Mouse (Mus musculus) ES-Bruce4 (cell line): ENCODE results near the gene Wdr63. TPM values are rescaled to one million over a fixed set of nuclear protein-coding genes. Genes with fewer than 3 reads are reported as not detected.

Source experiments
- H3K27ac ChIP-seq: 2 replicates; pipeline ENCODE4 v1.5.1; 2012; ENCODE audit warnings: low read length, inconsistent platforms; ENCODE audit not compliant: insufficient read depth
- H3K27me3 ChIP-seq: 2 replicates; pipeline ENCODE4 v1.6.1; 2012; ENCODE audit warnings: mild to moderate bottlenecking, low read length, inconsistent platforms; ENCODE audit not compliant: control insufficient read depth, poor library complexity, insufficient read depth, severe bottlenecking
- H3K36me3 ChIP-seq: 2 replicates; pipeline ENCODE4 v1.6.1; 2012; ENCODE audit warnings: inconsistent platforms, mild to moderate bottlenecking, low read length, moderate library complexity; ENCODE audit not compliant: control insufficient read depth, poor library complexity, insufficient read depth, severe bottlenecking
- H3K4me1 ChIP-seq: one replicate; pipeline ENCODE4 v1.8.1; 2011; ENCODE audit warnings: low read length; ENCODE audit not compliant: control insufficient read depth, insufficient read depth
- H3K4me3 ChIP-seq: 2 replicates; pipeline ENCODE4 v1.5.1; 2011; ENCODE audit warnings: low read depth, mild to moderate bottlenecking, low read length
- H3K9ac ChIP-seq: 2 replicates; pipeline ENCODE4 v1.6.1; 2012; ENCODE audit warnings: low read depth, mild to moderate bottlenecking, inconsistent platforms; ENCODE audit not compliant: poor library complexity, severe bottlenecking
- H3K9me3 ChIP-seq: replicated peaks from 2 replicates; pipeline ENCODE4 v1.6.1; 2012; ENCODE audit warnings: mild to moderate bottlenecking, low read length, inconsistent platforms; ENCODE audit not compliant: control insufficient read depth, poor library complexity, insufficient read depth, severe bottlenecking
- CTCF ChIP-seq: IDR thresholded peaks from one replicate; pipeline ENCODE4 v1.8.1; 2011; ENCODE audit warnings: low read depth, low read length
- EP300 ChIP-seq: IDR thresholded peaks from 2 replicates; pipeline ENCODE4 v1.6.1; 2011; ENCODE audit warnings: low read depth, low read length; ENCODE audit not compliant: insufficient read depth
- POLR2A ChIP-seq: IDR thresholded peaks from one replicate; pipeline ENCODE4 v1.8.1; 2011; ENCODE audit warnings: low read length; ENCODE audit not compliant: insufficient read depth
- polyA plus RNA-seq: library from polyadenylated mRNA; stranded (reverse); fragments of >200 nt; gene quantifications from 2 replicates; pipeline ENCODE4 v1.2.4, GENCODE M21; 2011; ENCODE audit warnings: low read depth; ENCODE audit not compliant: missing spikeins, insufficient read depth, insufficient read length

The Wdr63 gene
- polyA plus RNA-seq, 1 experiment, result not detected

DNA sequence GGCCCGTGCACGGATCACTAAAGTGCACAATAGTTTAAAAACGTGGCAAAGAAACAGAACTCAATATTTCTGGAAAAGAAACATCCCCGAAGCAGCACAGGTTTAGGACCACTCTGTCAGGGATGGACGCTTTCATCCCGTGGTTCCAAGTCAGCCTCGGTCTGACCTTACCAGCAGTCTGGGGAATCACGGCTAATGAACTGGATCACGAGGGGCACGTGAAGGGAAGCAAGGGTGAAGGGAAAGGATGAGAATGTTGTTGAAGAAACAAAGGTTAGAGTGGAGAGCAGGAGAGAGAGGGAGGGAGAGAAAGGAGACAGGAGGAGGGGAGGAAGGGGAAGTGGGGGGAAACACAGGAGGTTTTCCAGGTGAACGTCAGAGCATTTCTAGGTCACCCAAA lies 61.9 kb downstream of the Wdr63 start:
- Histone ChIP-seq H3K27me3 (no peaks in the 10 kb centered on the region), H3K9me3 (no peaks in the 10 kb centered on the region), H3K4me1 (no peaks in the 10 kb centered on the region), H3K9ac (no peak overlapping the region), H3K27ac (no peak overlapping the region), H3K36me3 (no peaks in the 10 kb centered on the region), H3K4me3 (no peak overlapping the region)
- no peak for TF ChIP-seq EP300
- TF ChIP-seq CTCF, result no peak

DNA sequence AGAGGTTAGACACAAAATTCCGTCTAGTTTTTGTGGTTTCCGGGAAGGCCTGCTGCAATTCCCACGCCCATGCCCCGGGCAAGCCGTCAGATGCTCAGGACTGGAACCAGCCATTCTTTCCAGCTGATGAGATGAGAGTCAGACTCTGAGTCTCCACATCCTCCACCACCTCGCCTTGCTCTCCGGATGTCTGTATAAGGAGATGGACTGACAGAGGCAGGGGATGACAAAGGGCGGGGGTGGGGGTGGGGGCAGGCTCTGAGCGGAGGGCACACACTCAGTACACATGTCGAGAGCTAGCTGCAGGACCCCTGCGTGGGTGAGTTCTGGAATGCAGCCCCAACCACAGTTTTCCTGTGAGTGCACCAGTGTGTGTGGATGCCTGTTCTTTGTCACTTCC lies 63.0 kb downstream of the Wdr63 start:
- H3K4me1 ChIP-seq, result no peaks in the 10 kb centered on the region
- no peak overlapping the region for H3K9ac ChIP-seq
- H3K27me3 ChIP-seq, result no peaks in the 10 kb centered on the region
- H3K36me3 ChIP-seq, result no peaks in the 10 kb centered on the region
- H3K4me3 ChIP-seq, result no peak overlapping the region
- H3K9me3 ChIP-seq, result peaks cover 3% of the 10 kb centered on the region; the same call in 1 of the 2 replicates
- TF ChIP-seq EP300 (peak; percentile 26; the same call in 1 of the 2 replicates), CTCF (no peak)
- H3K27ac ChIP-seq, result no peak overlapping the region

DNA sequence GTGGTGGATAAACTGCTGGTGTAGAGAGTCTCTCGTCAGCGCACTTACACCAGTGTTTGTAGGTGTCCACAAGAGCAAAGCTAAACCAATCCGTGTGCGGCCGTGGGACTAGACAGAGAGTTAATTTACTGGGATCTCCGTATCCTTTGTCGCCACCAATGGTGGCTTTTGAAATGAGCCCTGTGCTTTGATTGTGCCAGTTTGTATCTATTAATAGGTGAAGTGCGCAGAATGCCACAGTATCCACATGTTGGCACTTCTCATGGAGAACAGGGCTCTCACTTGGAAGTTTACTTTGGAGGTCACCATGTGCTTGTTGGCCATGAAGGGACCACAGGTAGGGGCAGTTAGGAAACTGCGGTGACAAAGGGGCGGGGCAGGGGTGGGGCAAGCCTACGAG lies 66.5 kb downstream of the Wdr63 start:
- H3K9ac ChIP-seq, result no peak overlapping the region
- H3K9me3 ChIP-seq, result peaks cover 6% of the 10 kb centered on the region; the same call in 1 of the 2 replicates
- H3K27me3 ChIP-seq, result no peaks in the 10 kb centered on the region
- no peaks in the 10 kb centered on the region for H3K4me1 ChIP-seq
- TF ChIP-seq EP300 (no peak), CTCF (no peak), POLR2A (no peak)
- H3K36me3 ChIP-seq, result no peaks in the 10 kb centered on the region
- H3K4me3 ChIP-seq, result no peak overlapping the region
- H3K27ac ChIP-seq, result no peak overlapping the region

DNA sequence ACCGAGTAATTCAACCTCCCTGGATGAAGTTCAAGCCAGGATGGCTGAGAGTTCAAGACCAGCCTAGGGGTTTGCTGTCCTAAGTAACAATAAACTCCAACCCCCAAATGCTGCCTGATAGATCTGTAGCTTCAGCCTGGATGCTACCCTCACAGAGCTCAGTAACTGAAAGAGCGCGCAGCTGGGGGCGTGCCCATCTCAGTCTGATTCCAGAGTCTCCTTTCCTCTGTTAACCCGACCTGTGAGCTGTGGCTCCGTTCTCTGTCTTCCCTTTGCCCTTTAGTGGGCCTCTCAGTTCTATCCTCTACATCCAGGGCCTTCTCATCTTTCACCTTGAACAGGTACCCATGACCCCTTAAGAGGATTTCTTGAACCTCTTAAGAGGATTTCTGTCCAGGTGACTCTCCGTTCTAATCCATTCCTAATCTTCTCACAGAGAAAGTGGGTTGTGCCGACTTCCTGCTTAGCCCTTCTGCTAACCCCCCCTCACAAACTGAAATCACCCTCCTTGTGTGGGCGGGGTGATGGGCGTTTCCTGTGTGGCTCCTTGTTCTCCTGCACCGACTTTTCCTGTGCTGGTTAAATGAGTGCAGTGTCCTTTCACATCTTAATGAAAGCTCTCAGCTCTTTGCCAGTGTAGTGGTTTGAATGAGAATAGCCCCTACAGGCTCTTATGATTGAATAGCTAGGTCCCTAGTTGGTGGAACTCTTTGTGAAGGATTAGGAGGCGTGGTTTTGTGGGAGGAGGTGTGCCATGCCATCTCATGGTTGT lies 68.6 kb downstream of the Wdr63 start:
- TF ChIP-seq EP300, result no peak
- no peak for TF ChIP-seq POLR2A
- TF ChIP-seq CTCF, result no peak
- H3K9me3 ChIP-seq, result peaks cover 6% of the 10 kb centered on the region; the same call in 1 of the 2 replicates
- no peak overlapping the region for H3K4me3 ChIP-seq
- H3K9ac ChIP-seq, result no peak overlapping the region
- H3K27ac ChIP-seq, result no peak overlapping the region
- H3K36me3 ChIP-seq, result no peaks in the 10 kb centered on the region
- no peaks in the 10 kb centered on the region for H3K27me3 ChIP-seq
- H3K4me1 ChIP-seq, result no peaks in the 10 kb centered on the region

DNA sequence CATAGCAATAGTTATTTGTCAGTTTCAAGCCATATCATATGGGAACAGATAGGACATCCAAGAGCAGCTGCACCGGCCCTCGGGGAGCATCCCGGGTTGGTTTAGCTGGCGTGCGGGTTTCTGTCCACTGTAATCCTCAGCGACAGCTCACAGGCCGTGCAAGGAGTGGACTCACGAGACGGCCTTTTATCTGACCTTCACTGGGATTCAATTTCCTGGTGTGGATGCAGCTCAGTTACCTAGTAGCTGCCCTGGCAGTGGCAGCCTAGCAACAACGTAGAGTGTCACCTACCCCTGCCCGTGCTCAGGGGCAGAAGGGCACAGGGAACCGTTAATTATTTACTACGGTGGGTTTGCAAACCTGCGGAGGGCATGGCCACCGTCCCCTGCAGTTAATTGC lies 70.0 kb downstream of the Wdr63 start:
- TF ChIP-seq EP300 (no peak), POLR2A (no peak), CTCF (no peak)
- H3K27me3 ChIP-seq, result no peaks in the 10 kb centered on the region
- H3K9me3 ChIP-seq, result peaks cover 6% of the 10 kb centered on the region; the same call in 1 of the 2 replicates
- H3K4me1 ChIP-seq, result no peaks in the 10 kb centered on the region
- H3K9ac ChIP-seq, result no peak overlapping the region
- no peak overlapping the region for H3K27ac ChIP-seq
- no peaks in the 10 kb centered on the region for H3K36me3 ChIP-seq
- H3K4me3 ChIP-seq, result no peak overlapping the region

DNA sequence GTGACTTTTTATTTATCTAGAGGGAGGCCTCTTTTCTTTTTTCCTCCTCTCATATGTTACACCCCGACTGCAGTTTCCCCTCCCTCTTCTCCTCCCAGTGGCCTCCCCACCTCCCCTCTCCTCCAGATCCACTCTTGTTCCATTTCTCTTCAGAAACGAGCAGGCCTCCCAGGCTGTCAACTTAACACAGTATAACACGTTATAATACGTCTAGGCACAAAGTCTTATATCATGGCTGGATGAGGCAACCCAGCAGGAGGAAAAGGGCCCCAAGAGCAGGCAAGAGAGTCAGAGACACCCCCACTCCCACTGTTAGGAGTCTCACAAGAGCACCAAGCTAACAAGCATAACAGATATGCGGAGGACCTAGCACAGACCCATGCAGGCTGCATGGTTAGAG lies 75.0 kb downstream of the Wdr63 start:
- no peak for TF ChIP-seq CTCF
- no peak for TF ChIP-seq EP300
- no peak for TF ChIP-seq POLR2A
- no peaks in the 10 kb centered on the region for H3K27me3 ChIP-seq
- H3K4me1 ChIP-seq, result no peaks in the 10 kb centered on the region
- H3K27ac ChIP-seq, result no peak overlapping the region
- no peaks in the 10 kb centered on the region for H3K9me3 ChIP-seq
- H3K36me3 ChIP-seq, result no peaks in the 10 kb centered on the region
- no peak overlapping the region for H3K9ac ChIP-seq
- H3K4me3 ChIP-seq, result no peak overlapping the region
